Mouse (Mus musculus): ENCODE data around the gene Hdac11.
"Not testable (repeated sequence)": the region's sequence is repeated elsewhere in the genome, so short reads cannot be mapped to it uniquely, and the experiment has no call there.

Gene Hdac11

DNA sequence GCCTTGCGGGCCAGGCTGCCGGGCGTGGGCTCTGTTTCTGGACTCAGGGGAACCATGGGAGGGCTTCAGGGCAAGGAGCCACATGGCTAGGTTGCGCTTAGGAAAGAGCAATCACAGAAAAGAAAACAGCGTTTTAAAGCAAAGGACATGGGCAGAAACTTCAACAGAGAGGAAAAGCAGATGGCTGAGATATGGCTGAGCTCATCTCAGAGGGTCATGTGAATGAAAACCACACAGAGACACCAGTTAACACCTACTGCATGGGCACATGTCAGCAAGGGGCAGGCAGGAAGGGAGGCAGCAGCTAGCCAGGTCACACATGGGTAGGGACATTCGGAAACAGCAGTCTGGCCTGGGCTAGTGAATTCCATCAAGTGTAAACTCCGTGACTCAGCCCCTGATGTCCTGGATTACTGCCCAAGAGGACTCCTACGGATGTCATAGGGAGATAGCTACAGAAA is 45.4 kb downstream of the Hdac11 start:
- DNase-seq (ENCODE audit: low spot score in 2 of 2), result no peak

DNA sequence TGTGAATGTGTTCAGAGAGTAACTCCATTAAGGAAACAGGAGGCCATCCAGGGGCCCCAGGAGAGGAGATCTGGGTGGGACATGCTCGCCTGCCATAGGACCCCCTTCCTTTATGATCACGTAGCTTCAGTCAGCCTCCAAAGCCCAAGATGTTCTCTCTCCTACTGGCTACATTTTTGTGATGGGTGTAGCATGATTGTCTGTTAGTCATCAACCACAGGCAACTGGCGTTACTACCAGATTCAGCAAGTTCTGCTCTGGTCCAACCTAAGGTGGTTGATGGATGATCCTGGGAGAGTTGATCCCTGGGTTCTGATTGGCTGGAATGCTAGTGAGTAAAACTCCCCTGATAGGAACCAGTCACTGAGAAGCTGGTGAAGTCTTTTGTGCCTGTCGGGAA is 46.1 kb downstream of the Hdac11 start:
- DNase-seq (ENCODE audit: low spot score in 2 of 2), result no peak

DNA sequence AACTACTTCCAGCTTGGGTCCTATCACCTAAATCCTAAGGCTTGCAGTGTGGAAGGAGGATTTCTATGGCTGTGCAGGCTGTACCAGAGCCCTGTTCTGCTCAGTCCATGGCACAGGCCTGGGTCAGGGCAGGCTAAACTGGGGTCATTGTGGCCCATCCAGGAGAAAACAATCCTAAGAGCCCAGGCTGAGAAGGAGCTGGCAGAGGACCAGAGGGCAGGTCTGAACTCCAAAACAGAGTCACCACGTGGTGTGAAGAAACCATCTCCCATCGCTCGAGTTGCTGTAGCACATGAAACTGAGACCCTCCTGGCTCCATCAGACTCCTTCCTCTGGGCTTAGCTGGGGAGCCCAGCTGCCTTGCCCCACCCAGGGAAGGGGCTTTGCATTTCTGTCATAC is 48.9 kb downstream of the Hdac11 start:
- DNase-seq (ENCODE audit: low spot score in 2 of 2), result no peak

DNA sequence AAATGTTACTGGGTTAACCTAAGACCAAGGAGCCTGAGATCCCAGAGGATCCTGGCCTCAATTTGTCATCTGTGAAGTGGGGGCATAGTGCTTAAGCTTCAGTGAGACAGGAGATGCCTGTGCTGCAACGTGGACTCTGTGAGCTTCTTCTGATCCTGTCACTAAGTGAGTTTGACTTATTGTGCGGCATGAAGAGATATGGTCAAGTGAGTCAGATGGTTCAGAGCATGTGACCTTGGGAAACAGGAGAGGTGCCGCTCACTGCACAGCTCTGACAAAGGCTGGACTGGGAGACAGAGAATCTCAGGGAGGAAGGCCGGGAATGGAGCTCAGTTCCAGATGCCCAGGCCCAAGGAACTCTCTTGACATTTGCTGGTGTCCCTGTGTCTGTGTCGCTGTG is 49.3 kb downstream of the Hdac11 start:
- DNase-seq (ENCODE audit: low spot score in 2 of 2), result no peak

DNA sequence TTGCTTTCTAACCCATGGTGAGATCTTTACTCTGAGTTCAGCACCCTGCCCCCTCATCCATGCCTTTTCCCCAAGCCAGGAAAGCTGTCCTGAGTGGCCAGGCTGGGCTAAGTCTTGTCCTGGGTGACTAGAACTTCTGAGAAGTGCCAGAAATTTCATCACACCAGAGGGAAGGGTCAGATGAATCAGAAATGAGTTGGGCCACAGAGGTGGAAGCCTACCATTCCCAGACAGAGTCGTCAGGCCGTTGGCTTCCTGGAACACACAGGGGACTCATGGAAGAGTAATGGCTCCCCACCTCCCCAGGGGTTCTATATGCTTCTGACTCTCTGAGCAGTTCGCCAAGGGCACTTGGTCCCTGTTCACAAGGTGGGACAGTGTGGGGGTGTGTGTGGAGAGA is 51.0 kb downstream of the Hdac11 start:
- no peak for DNase-seq (ENCODE audit: low spot score in 2 of 2)

DNA sequence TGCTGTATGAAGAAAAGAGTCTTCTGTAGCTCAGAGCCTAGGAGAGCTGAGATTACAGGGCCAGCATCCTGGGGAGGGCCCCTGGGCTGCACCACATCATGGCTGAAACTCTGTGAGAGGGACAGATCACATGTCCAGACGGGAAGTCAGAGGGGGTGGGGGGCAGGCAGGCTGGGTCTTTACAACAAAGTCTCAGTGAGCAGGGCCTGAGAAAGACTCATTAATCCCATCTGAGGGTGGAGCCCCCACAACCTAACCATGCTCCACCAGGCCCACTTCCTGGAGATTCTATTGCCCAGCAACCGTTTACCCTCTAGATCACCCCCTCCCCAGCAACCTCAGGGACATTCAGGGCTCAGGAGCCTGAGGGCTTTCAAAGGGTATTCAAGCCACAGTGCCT is 53.3 kb downstream of the Hdac11 start:
- DNase-seq (ENCODE audit: low spot score in 2 of 2), result no peak

DNA sequence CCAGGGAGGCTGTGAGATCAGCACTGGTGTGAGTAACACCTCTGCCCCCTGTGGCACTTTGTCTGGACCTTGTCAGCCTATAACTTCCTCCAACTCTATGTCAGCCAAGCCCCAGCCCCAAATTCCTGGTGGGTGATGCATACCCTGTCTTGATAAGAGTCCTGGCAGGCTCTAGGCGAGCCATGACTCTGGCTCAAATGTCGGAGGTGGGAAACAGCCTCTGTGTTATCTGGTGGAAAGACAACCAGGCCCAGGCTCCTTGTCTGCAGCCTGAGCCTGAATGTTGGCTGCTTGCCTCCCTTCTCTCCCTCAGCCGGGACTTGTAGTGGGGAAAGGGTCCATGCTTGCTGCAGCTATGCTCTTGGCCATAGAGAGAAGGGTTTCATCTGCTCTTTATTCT is 54.4 kb downstream of the Hdac11 start:
- no peak for DNase-seq (ENCODE audit: low spot score in 2 of 2)

DNA sequence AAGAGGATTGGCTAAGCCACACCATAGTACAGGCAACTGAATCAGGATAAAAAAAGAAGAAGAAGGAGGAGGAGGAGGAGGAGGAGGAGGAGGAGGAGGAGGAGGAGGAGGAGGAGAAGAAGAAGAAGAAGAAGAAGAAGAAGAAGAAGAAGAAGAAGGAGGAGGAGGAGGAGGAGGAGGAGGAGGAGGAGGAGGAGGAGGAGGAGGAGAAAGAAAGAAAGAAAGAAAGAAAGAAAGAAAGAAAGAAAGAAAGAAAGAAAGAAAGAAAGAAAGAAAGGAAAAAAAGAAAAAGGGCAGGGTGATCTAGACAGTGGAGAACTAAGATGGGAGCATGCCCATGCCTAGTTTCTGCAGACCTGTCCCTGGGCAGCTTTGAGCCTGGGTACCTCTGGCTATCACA is 55.7 kb downstream of the Hdac11 start, which contains the start of gene Fbln2:
Gene Fbln2 (plus strand): TSS at position 301 of the 400 bp plus-strand sequence.
- DNase-seq (ENCODE audit: low spot score in 2 of 2), result not testable (repeated sequence)

DNA sequence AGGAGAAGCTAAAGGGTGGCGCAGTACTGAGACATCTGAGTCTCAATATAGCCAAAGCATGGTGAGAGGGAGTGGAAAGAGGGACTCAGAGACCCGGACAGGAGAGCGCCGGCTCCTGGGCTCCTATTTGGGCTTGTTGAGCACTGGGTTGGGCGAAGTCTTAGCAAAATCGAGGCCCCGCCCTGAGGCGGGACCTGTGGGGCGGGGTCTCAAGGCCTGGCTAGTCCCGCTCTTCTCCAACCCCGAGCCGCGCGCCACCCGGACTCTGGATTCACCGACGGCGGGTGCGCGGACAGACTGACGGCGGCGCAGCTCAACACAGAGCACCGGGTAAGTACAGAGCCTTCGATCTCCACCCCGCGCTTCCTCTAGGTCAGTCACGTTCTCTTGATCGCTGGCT is 56.1 kb downstream of the Hdac11 start:
- DNase-seq (ENCODE audit: low spot score in 2 of 2), result peak in 1 of 2 experiments; percentile 37

DNA sequence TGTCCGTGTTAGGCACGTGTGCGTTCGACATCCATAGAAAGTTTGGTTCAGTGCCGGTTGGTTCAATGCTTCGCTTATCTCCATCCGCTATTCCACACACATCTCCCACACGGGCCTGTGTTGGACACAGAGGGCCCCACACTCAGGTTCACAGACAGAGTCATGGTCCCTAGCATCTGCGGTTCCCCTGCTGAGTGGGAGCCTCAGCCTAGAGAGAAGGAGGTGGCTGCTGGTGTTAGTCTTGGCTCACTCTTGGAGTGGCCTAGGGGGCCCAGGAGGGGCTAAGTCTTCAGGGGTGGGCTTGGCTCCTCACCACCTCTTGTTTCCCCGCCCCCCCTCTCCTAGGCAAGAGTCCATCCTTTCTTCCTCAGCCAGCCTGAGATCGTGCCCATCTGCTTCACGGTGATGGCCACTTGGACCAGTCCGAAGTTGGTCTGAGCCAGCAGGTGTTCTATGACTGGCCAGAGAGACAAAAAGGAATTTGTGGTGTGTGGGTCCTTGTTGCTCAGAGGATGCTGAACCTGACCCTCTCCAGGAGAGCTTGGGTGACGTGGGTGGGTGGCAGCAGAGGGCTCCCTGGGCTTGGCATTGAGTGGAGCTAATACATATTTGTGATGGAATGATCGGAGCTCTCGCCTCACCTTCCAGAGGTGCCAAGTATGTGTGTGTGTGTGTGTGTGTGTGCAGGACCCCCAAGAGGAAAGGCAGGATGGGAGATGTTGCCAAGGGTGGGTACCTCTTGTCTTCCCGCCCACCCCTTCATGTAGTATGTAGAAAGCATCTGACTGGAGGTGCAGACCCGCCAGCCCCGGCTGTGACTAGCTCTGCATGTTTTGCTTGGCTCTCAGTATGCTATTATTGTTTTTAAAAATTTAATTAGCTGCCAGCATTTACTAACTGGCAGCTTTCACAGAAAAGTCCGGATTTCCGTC is 57.1 kb downstream of the Hdac11 start:
- no peak for DNase-seq (ENCODE audit: low spot score in 2 of 2)

DNA sequence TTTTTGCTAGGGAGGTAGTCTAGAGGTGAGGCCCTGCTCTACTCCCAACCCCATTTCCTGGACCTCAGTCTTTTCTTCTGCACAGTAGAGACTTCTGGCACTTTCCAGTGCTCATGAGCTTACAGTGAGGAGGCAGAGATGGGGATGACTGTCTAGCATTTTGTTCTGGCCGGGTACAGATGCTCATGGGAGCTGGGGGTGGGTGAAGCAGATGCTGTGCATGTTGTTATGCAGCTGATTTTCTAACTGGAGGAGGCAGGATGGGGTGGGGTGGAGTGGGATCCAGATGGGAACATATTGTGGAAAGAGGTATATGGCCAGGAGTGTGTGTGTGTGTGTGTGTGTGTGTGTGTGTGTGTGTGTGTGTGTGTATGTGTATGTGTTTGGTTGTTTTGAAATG is 59.0 kb downstream of the Hdac11 start:
- peak; percentile 31 to 48 for DNase-seq (ENCODE audit: low spot score in 2 of 2)

DNA sequence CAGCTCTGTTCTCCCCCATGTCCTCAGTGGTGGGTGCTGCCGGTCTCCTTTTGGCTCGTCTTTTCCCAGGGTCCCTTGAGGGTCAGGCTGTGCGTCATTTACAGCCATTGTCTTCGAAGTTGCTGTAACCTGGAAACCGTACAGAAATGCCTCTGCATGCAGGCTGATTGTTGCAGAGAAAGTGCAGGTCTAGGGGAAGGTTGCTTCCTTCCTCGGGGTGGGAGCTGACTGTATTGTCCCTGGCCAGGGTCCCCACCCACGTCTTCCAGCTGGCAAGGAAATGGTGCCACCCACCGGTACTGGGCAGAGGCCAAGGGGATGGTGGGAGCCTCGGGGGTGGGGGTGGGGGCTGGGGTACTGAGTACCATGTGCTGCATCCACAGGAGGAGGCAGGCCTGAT is 62.0 kb downstream of the Hdac11 start:
- no peak for DNase-seq (ENCODE audit: low spot score in 2 of 2)

DNA sequence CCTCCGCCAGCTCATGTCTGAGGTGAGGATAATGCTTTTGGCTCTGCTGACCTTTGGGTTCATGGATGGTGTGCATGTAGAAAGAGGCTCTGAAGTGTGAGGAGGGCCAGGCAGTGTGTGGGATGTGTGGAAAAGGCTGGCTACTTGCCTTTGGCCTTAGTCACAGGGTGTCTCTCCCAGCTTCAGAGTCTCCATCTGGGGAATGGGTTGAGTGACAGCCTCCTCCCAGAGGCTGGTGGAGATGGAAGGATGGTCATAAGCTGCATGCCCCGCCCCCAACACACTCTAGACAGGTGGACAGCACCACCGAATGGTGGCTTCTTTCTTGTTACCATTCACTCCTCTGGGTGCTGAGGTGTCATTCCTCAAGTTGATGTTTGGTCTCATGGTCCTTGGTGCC is 62.4 kb downstream of the Hdac11 start:
- no peak for DNase-seq (ENCODE audit: low spot score in 2 of 2)

DNA sequence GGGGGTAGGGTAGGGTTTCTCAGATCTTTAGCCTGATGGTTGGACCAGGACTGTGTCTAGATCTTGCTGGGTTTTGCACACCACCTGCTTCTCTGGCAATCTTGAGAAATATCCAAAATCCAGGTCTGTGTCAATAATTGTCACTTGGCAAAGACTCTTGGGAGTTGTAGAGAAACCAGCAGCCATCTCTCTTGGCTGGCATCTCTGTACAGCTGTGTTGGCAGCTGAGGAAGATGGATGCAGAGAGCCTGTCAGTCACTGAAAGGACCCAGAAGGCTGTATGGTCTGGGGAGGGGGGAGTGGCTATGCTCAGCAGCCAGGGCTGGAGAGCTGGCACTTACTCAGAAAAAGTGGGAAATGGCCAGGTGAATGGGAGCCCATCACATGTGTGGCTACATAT is 63.6 kb downstream of the Hdac11 start:
- DNase-seq (ENCODE audit: low spot score in 2 of 2), result no peak

DNA sequence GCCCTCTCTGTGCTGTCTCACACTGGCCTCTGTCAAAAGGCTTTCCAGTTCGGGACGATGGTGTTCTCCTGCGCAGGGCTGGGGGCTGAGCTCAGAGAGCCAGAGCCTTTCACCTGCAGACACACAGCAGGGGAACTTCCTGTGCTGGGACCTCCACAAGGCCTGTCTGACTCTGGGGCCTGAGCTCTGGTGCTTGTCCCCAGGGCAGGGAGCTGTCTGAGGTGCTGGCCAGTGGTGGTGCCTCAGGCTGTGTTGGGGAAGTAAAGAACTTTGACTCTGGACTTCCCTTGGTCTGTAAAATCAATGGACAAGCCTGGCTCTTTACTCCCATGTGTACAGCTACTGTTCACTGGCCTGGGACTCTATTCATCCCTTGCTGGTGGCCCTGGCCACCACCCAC is 64.6 kb downstream of the Hdac11 start:
- no peak for DNase-seq (ENCODE audit: low spot score in 2 of 2)

DNA sequence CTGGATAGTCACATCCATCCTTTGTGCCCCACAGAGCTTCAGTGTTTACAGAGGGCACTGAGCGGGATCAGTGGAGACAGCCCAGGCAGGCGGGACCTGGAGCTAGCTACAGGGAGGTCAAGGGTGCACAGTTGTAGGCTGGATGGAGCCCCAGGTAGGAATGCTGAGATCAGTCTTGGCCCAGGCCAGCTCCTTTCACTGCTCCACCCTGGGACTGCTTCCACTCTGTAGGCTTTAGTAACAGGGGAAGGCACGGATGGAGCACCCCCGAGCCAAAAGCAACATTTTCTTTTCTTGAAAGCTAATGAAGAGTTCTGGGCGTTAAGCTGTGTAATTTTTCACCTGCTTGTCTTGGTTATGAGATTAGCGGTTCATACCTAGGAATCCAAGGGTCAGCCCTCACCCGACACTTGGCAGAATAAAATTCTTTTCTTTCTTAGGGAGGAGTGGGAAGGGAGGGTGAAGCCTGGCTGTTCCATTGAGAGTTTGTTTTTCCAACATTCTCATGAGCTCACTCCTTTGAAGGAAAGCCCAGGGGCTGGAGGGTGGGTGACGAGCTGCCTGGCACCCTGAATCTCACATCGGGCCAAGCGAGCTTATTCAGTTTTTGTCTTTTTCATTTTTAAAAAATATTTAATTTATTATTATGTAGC is 66.4 kb downstream of the Hdac11 start:
- DNase-seq (ENCODE audit: low spot score in 2 of 2), result no peak

Measured in frontal cortex, postnatal 36 days (tissue).